In genomic region chr16:73097176-73097575, GRCm38 (mm10) we compare ENCODE assay signal across 8 mouse cellular contexts.
DNase-seq lines count a peak whose midpoint lies in the region; ATAC-seq and TF ChIP-seq lines count a peak whose summit lies in the region.
"Had no signal": no experiment of that assay in that cellular context is flagged by ENCODE, and none has a peak within 500 bp of the region (broad histone marks: within the 10 kb centered on the region; RNA-seq: fewer than 3 reads in every experiment).

No protein-coding gene starts in this region.

- no peak for ATAC-seq in limb, embryonic 13.5 days (ENCODE audit: low FRiP score, low read depth)

- H3K9ac ChIP-seq in ES-E14 (ENCODE audit: insufficient read depth, low read depth, low read length, poor library complexity, severe bottlenecking): no peak overlapping the region
- H3K9ac ChIP-seq in limb, embryonic 13.5 days: no peak overlapping the region
- H3K9ac ChIP-seq: lung, embryonic 14.5 days had no signal

- no peak overlapping the region for H3K4me3 ChIP-seq in ES-E14 (ENCODE audit: insufficient read depth in 1 of 2, low read depth in 1 of 2, low read length in 2 of 2, poor library complexity in 1 of 2, severe bottlenecking in 1 of 2)
- H3K4me3 ChIP-seq in forebrain, embryonic 10.5 days: peak overlapping the region; percentile 27; the same call in 1 of the 2 replicates
- no peak overlapping the region for H3K4me3 ChIP-seq in limb, embryonic 13.5 days

- H3K27me3 ChIP-seq in forebrain, embryonic 10.5 days (ENCODE audit: poor library complexity, severe bottlenecking): peaks cover 36% of the 10 kb centered on the region
- no peaks in the 10 kb centered on the region for H3K27me3 ChIP-seq in limb, embryonic 13.5 days

- H3K9me3 ChIP-seq in ES-E14 (ENCODE audit: control insufficient read depth, insufficient read depth, low read depth, low read length): no peaks in the 10 kb centered on the region
- H3K9me3 ChIP-seq in forebrain, embryonic 10.5 days: no peaks in the 10 kb centered on the region
- no peaks in the 10 kb centered on the region for H3K9me3 ChIP-seq in limb, embryonic 13.5 days

- H3K27ac ChIP-seq in ES-E14 (ENCODE audit: insufficient read depth, low read depth, low read length, poor library complexity, severe bottlenecking): no peak overlapping the region
- no peak overlapping the region; the same call in 1 of the 2 replicates for H3K27ac ChIP-seq in forebrain, embryonic 10.5 days
- no peak overlapping the region for H3K27ac ChIP-seq in limb, embryonic 13.5 days

- no peaks in the 10 kb centered on the region for H3K36me3 ChIP-seq in ES-E14 (ENCODE audit: control insufficient read depth, insufficient read depth, low read length, poor library complexity, severe bottlenecking)
- no peaks in the 10 kb centered on the region for H3K36me3 ChIP-seq in forebrain, embryonic 10.5 days (replicated peaks)
- no peaks in the 10 kb centered on the region for H3K36me3 ChIP-seq in limb, embryonic 13.5 days

- H3K4me2 ChIP-seq in limb, embryonic 13.5 days (replicated peaks): peak overlapping the region; percentile 54
- H3K4me2 ChIP-seq: lung, embryonic 14.5 days had no signal

- in situ Hi-C loops in ES-E14 (cut with MboI; ENCODE audit: low sequenced_read_pairs in 2 of 2, unreplicated experiment in 2 of 2): no loop called here

- H3K4me1 ChIP-seq in ES-E14 (ENCODE audit: control insufficient read depth in 2 of 2, insufficient read depth in 2 of 2, low read length in 2 of 2, poor library complexity in 1 of 2): peaks cover 4 to 9% of the 10 kb centered on the region in 2 experiments; a peak in 3 of 4 replicates
- H3K4me1 ChIP-seq in forebrain, embryonic 10.5 days: peaks cover 26% of the 10 kb centered on the region
- peaks cover 31% of the 10 kb centered on the region for H3K4me1 ChIP-seq in limb, embryonic 13.5 days

- WGBS in forebrain, embryonic 10.5 days: 25% methylated on average over 14 of the region's 14 CpGs
- WGBS in limb, embryonic 13.5 days: 8% methylated on average over 14 of the region's 14 CpGs

- DNase-seq in 416B (ENCODE audit: low read depth) (peak; percentile 76), ES-E14 (ENCODE audit: low read depth, low spot score) (no peak)
- DNase-seq in forebrain, embryonic 10.5 days (ENCODE audit: extremely low spot score, low spot score): peak; percentile 23
- DNase-seq in gastrocnemius, adult 8-10 months (ENCODE audit: low spot score in 2 of 2): no peak
- no peak for DNase-seq in left cerebral cortex, adult 8-10 months (ENCODE audit: low spot score in 2 of 2)
- no peak for DNase-seq in urinary bladder, postnatal 4 days (ENCODE audit: low spot score in 2 of 2)
- DNase-seq: lung, embryonic 14.5 days had no signal

TF ChIP-seq in ES-E14, 5 proteins besides CTCF, POLR2A, EP300 and RAD21:
- no peak for TF ChIP-seq ZNF384 (IDR thresholded peaks at IDR 0.05; ENCODE audit: low read depth, low read length)
- peak; percentile 72 for TF ChIP-seq MAFK (IDR thresholded peaks at IDR 0.05; ENCODE audit: insufficient read depth, low read depth, low read length)
TF ChIP-seq in ES-E14: peak in this region for 1.

Comparison
In these comparisons a context has a peak if more than half of its experiments do, and no peak if none do; other contexts are left out.
1. DNase-seq: peak in 416B (single experiment) and forebrain, embryonic 10.5 days (single experiment); none in ES-E14 (single experiment), gastrocnemius, adult 8-10 months (0 of 2), left cerebral cortex, adult 8-10 months (0 of 2) and urinary bladder, postnatal 4 days (0 of 2).